Mouse (Mus musculus): ENCODE measurements around the gene Rad51ap2.

DNA sequence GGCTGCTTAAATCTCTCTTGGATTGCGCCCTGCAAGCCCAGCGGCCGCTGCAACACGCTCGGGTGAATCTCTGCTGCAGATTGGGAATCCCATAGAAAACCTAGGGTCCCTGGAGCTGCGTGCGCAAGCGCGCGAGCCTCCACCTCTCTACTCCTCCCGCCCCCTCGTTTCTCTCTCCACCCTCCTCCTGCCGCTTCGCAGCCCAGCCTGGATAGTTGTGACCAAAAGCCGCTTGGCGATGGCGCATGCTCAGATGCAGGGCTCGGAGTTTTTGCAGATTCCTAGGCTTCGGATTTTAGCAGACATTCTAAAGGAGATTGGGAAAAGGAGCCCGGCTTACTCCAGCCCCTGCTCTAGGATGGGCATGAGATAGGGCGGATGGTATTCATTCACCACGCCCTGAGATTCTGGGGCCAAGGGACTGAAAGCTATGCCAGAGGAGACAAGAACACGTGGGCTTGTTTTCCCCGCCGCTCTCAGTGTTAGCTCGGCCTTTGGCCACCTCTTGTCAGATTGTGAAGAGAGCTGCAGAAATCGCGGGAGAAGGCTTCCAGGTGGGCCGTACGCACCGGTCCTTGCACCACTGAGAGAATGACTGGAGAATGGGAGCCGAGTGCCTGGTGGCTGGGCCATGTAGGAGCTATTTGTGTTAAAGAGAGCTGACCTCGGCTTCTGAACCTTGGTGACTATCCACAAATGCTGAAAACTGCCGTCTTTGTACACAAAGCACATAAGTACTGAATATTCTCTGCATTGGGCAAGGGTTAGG is 19.2 kb upstream of the Rad51ap2 start, which contains the start of gene Vsnl1:
- peak; percentile 92 for TF ChIP-seq POLR2A (IDR thresholded peaks at IDR 0.05; ENCODE audit: extremely low read depth, insufficient read depth, low read length)
- no peak for TF ChIP-seq CTCF (IDR thresholded peaks at IDR 0.05; ENCODE audit: extremely low read depth, insufficient read depth, low read length)

Measured in cortical plate, adult 2 months (tissue).